Mouse (Mus musculus) adrenal gland, adult 8-10 months (tissue): ENCODE data around the gene Fgg. TPM values are rescaled to one million over a fixed set of nuclear protein-coding genes. Genes with fewer than 3 reads are reported as not detected.

Source experiments
- DNase-seq: peaks from one replicate; pipeline ENCODE4 v3.0.0; 2022
- total RNA-seq, 4 experiments: library from RNA; stranded (reverse); gene quantifications; 2 replicates each; pipeline ENCODE4 v1.2.4; 2022

Fgg gene
- total RNA-seq, 4 experiments from 2014 or later = 0.21 to 1.2 (median 0.67) TPM; not detected in 1

- no peak for DNase-seq
These were observed 20.2 kb downstream of the Fgg start for GRCm38 (mm10) chr3:83027546-83028251.

GRCm38 (mm10) chr3:83030331-83030730 is 22.8 kb downstream of the Fgg start:
- no peak for DNase-seq

- DNase-seq = no peak
These were observed 25.3 kb downstream of the Fgg start for GRCm38 (mm10) chr3:83032746-83033308.

GRCm38 (mm10) chr3:83033801-83034200 is 26.3 kb downstream of the Fgg start:
- DNase-seq = no peak

DNA sequence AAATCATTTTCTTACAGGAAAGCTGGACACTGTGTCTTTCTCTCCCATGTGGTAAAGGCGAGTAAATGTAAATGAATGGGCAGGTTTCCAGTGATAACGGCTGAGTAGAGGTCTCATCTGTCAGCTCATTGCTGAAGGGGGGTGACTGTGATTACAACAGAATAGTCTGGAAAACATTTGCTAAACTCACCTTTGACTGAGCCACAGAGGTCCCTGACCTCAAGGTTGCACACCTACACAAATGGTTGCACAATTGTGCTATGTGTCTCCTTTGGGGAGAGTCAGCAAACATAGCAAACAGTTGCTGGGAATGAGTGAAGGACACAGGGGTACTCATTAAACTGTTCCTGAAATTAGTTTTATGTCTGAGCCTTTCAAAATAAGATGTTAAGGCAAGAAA is 31.3 kb downstream of the Fgg start:
- no peak for DNase-seq

- DNase-seq = no peak
These were observed 32.1 kb downstream of the Fgg start for GRCm38 (mm10) chr3:83039666-83040065.

- DNase-seq = no peak
These were observed 34.9 kb downstream of the Fgg start for GRCm38 (mm10) chr3:83042451-83042850.

DNA sequence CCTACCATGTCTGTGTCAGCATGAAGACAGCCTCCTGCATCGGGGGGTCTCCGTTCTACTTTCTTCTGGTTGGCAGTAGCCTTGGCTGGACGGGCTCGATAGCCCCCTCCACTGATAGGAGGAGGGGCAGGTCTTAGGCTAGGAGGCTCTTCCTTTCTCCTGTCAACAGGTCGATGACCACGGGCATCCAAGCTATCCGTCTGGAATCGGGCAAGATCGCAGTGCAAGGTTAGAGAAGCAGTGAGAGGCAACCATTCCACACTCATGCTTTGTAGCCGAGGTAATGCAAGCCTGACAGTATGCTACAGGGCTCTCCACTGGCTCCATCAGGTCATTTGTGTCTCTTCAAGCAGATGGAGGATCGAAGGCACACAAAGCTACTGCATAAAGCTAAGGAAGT is 39.1 kb downstream of the Fgg start:
- DNase-seq = no peak

DNA sequence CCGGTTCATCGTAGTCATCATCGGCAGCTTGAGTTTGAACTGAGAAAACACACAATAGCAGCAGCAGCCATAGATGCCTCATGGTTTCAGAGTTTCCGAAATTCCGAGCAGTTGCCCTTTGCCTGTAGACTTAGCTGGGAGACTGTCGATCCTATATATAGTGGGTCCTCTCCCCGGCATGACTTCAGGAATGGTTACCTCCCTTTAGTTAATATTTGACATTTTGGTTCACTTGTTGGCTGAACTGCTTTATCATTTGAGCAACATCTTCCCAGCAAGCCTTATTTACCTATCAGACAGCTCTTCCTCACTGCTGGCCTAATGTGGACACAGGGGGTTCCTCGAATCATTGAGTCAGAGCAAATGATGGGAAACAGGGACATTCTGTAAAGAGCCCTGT is 42.2 kb downstream of the Fgg start, which contains the start of gene Fgb:
Fgb (minus strand) TSS at position 184 of the 400 bp plus-strand sequence.
- DNase-seq = no peak

DNA sequence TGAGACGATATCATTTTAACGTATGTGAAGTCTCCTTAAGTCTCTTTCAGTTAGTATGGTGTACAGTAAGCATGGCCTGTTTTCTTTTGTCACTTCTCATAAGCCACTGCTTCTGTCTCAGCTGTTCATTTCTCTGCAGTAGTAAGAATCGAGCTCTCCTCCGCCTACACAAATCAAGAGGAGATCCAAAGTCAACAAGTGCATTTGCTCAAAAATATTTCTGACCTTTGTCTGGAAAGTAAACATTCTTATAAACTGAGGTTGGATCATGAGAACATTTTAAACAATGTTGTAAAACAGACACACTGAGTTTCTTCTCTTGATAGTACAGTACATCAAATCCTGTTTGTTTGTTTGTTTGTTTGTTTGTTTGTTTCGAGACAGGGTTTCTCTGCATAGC is 43.1 kb downstream of the Fgg start:
- DNase-seq = no peak

DNA sequence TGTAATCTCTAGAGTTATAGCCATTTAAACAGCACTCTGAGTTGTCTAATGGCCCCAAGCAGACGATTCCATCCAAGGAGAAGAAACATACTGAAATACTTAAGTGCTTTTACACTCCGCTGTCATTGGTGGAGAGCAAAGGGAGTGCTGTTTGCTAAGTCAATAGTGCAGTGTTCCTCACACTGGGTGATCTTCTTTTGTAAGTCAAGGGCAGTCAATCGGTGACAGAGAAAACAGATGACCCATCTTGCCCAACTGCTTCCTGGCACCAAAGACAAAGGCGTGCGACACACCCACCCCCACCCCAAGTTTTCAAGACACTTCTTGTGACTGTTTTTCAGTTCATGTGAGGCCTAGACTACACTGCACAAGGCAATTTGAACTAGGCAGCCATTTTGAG is 44.6 kb downstream of the Fgg start:
- DNase-seq = no peak

GRCm38 (mm10) chr3:83053126-83053525 is 45.6 kb downstream of the Fgg start:
- no peak for DNase-seq

- no peak for DNase-seq
These were observed 46.2 kb downstream of the Fgg start for GRCm38 (mm10) chr3:83053758-83054157.

DNA sequence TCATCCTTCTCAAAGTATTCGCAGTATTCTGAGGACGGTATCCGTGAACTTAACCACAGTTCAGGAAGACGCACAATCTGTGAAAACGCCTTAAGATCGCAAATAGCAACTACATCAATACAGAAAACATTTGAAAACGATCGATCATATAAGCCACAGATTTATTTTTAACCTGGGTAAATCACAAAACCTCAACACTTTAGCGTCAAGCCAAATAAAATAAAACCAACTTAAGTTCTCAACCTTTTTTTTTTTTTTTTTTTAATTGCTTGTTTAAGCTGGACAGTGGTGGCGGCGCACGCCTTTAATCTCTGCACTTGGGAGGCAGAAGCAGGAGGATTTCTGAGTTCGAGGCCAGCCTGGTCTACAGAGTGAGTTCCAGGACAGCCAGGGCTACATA is 47.2 kb downstream of the Fgg start:
- no peak for DNase-seq

GRCm38 (mm10) chr3:83055281-83056038 is 47.9 kb downstream of the Fgg start, which contains the start of gene Plrg1:
Gene Plrg1, plus strand, starts transcription at chr3:83055522.
- DNase-seq = peak; percentile 98

DNA sequence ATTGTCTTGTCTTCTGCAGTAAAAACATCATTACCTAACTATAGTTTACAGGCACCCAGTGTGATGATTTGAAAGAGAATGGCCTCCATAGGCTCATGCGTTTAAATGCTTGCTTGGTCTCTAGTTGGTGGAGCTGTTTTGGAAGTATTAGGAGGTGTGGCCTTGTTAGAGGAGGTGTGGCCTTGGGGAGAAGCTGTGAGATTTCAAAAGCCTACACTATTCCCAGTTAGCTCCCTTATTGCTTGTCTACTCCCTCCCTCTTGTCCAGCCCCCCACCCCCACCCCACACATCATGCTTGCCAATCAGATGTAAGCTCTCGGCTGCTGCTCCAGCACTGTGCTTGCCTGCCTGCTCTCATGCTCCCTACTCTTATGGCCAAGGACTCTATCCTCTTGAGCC is 49.5 kb downstream of the Fgg start:
- DNase-seq = no peak

Other genes with a start within 250 kb of the Fgg start
- gene Rbm46, start 131.2 kb upstream of the Fgg start, total RNA-seq = under 1 TPM; 0.17 to 0.43 (median 0.28) TPM
- gene Lrat, start 103.8 kb upstream of the Fgg start, total RNA-seq = under 1 TPM in 2 of 4 experiments, not detected in 2; 0.03 to 0.11 TPM
- gene Fga, start 18.4 kb downstream of the Fgg start, total RNA-seq = 1 to 10 TPM in 1 of 4 experiments, under 1 TPM in 1, not detected in 2; 0.93 to 1.6 TPM
- gene Fgb, start 42.1 kb downstream of the Fgg start, total RNA-seq = under 1 TPM in 3 of 4 experiments, not detected in 1; 0.10 to 0.46 (median 0.26) TPM
- 10 to 100 TPM; 46.5 to 54.5 (median 49.4) TPM for gene Plrg1, start 47.8 kb downstream of the Fgg start, total RNA-seq
- under 1 TPM; 0.28 to 0.81 (median 0.56) TPM for gene Dchs2, start 120.2 kb downstream of the Fgg start, total RNA-seq